Mouse (Mus musculus) heart, adult 2 months (tissue): ENCODE measurements around the gene Hist1h2bh.

Source experiments
- CTCF ChIP-seq: fragments of 200-600 bp; IDR thresholded peaks from 2 replicates; pipeline ENCODE4 v1.8.1; 2022; ENCODE audit warnings: antibody characterized with exemption, mild to moderate bottlenecking, moderate library complexity
- EP300 ChIP-seq: fragments of 200-500 bp; IDR thresholded peaks from 2 replicates; pipeline ENCODE4 v1.6.1; 2011; ENCODE audit warnings: low read depth, low read length, control low read depth; ENCODE audit not compliant: insufficient read depth
- POLR2A ChIP-seq: fragments of 200-500 bp; IDR thresholded peaks from 2 replicates; pipeline ENCODE4 v1.6.1; 2011; ENCODE audit warnings: mild to moderate bottlenecking, low read depth, low read length, control low read depth; ENCODE audit not compliant: insufficient read depth

DNA sequence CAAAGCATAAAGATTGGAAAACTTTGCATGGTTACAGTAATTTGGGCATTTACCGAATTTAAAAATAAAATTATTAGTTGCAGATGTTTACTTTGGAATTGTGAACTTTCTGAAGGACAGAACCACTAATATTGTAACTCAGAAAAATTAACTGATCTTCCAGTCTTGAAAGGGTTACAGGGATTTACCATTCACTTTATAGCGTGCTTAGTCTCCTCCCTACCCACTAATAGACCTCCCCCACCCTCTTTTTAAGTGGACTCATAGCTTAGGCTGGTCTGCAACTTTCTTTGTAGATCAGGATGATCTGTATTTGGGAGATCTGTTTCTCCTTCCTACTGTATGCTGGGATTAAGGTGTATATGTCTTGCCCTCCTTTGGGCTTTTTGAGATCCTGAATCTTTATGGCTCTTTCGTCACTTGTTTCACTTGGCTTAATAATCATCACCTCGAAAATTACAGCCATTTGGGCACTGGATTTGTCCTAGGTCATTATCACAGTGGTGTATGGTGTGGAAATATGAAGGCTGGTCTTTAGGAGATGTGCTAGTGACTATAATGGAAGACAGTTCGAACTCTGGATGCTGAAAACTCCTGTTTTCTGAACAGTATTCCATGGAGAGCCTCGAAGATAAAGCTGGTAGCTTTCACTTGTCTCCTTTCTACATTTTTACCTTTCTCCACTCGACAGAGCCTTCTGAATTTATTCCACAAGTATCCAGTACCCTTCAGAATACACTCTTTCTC is 6.9 kb downstream of the Hist1h2bh start:
- TF ChIP-seq EP300 (no peak), CTCF (no peak), POLR2A (no peak)
